Mouse (Mus musculus): Measurements from ENCODE around the gene Bmp2k. TPM values are rescaled to one million over a fixed set of nuclear protein-coding genes. Genes with fewer than 3 reads are reported as not detected.

The Bmp2k gene
- polyA plus RNA-seq (2014; fragmentation: Nextera tagmentation; extraction: Ambion mirVana): 11.7 and 12.4 TPM in 2 replicates

DNA sequence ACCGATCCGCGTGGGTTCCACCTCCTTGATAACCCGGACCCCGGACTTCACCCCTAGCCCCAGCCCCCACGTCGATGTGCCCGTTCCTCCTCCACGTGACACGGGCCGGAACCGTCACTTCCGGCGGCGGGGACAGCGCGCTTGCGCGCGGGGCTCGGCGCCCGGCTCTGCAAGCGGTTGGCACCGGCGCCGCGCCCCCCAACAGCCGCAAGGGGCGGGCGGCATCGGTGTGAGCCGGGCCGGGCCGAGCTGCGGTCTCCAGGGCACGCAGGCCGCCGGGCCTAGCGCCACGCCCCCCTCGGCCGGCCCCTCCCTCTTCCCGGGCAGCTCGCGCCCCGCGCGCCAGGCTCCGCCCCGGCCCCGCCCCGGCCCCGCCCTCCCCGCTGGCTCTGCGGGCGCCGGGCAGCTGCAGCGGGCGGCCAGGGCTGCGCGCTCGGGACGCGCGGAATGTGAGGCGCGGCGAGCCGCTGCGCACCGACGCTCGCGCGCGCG is at the start of gene Bmp2k:
Bmp2k (plus strand) TSS at position 380 of the 492 bp plus-strand sequence.
- peaks cover 18% of the 10 kb centered on the region for H3K4me1 ChIP-seq (replicated peaks; ENCODE audit: control insufficient read depth, insufficient read depth, low read length)
- H3K36me3 ChIP-seq (replicated peaks; ENCODE audit: control insufficient read depth, insufficient read depth): no peaks in the 10 kb centered on the region
- no peaks in the 10 kb centered on the region for H3K9me3 ChIP-seq (ENCODE audit: control insufficient read depth, low read length)
- H3K4me3 ChIP-seq (replicated peaks; ENCODE audit: low read length): peak within 1 kb of the TSS; percentile 72
- ATAC-seq (ENCODE audit: low FRiP score) (peak; percentile 97), DNase-seq (ENCODE audit: low spot score) (peak; percentile 88)
- no peaks in the 10 kb centered on the region for H3K27me3 ChIP-seq (ENCODE audit: control insufficient read depth, insufficient read depth, low read length)
- H3K9ac ChIP-seq: peak within 1 kb of the TSS; percentile 78
- WGBS: under 1% methylated on average over 53 of the region's 78 CpGs
- peak within 1 kb of the TSS; percentile 95 for H3K4me2 ChIP-seq (replicated peaks)
- H3K27ac ChIP-seq: peak within 1 kb of the TSS; percentile 83

DNA sequence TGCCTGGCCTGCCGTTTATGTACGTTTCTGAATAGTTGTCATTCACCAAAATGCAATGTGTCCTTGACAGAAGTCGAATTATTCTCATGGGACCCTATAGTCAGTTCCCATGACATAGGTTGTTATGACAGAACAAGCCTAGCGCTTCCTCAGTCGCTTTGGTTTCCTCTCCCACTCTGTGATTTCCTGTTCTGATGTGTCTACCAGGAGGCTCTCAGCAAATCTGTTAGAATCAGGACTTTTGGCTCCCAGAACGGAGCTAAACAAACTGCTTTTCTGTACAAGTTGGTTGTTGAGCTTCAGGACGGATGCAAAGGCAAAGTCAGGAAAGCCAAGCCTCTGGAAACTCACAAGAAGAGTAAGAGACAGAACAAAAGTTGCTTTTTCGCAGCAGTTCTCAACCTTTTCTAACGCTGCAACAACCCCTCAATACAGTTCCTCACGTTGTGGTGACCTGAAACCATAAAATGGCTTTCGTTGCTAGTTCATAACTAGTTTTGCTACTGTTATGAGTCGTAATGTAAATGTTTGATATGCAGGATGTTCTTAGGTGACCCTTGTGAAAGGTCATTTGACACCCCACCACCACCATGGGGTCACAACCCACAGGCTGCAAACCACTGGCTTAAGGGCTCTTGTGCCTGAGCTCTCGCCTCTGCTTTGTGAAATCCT is 48.5 kb upstream of the Bmp2k start:
- Histone ChIP-seq H3K4me3 (replicated peaks; ENCODE audit: low read length) (no peak overlapping the region), H3K4me2 (replicated peaks) (no peak overlapping the region), H3K36me3 (replicated peaks; ENCODE audit: control insufficient read depth, insufficient read depth) (no peaks in the 10 kb centered on the region), H3K27ac (no peak overlapping the region), H3K9me3 (ENCODE audit: control insufficient read depth, low read length) (no peaks in the 10 kb centered on the region), H3K27me3 (ENCODE audit: control insufficient read depth, insufficient read depth, low read length) (no peaks in the 10 kb centered on the region), H3K9ac (no peak overlapping the region), H3K4me1 (replicated peaks; ENCODE audit: control insufficient read depth, insufficient read depth, low read length) (no peaks in the 10 kb centered on the region)
- DNase-seq (ENCODE audit: low spot score): no peak
- ATAC-seq (ENCODE audit: low FRiP score): no peak
- 89% methylated on average over 13 of the region's 13 CpGs for WGBS

DNA sequence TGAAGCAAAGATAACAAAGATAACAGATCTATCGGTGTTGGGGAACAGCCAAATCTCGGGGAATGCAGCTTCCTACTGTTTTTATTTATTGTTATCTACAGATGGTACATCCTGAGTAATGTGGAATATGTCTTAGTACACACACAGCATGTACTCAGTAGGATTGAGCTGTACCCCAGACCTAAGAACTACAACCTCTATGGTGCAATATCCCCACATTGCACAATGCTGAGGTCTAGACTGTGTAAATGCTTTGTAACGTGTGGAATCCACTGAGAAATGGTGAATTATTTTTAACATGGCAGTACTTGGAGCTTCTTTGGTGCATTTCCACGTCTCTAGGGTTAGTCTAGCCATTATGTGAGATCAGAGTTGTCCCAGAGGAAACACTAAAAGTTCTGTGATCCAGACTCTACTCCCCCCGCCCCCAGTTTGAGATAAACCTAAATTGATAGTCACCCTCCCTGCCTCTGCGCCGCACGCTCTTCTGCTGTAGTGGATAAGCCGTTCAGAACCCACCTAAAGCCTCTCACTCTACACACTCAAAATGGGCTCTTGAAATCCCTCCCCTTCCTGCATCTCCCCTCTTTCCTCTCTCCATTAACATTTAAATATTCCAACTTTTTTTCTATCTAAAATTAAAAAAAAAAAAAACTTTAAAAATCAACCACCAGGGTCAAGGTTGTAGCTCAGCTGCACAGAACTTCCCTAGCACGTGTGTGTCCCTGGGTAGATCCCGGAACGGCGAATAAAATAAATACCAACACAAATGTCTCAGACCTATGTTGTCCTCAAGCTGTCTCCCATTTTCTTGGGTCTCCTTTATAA is 47.4 kb upstream of the Bmp2k start:
- no peaks in the 10 kb centered on the region for H3K36me3 ChIP-seq (replicated peaks; ENCODE audit: control insufficient read depth, insufficient read depth)
- ATAC-seq (ENCODE audit: low FRiP score): no peak
- no peak overlapping the region for H3K27ac ChIP-seq
- no peaks in the 10 kb centered on the region for H3K27me3 ChIP-seq (ENCODE audit: control insufficient read depth, insufficient read depth, low read length)
- no peak overlapping the region for H3K9ac ChIP-seq
- no peak for DNase-seq (ENCODE audit: low spot score)
- no peak overlapping the region for H3K4me3 ChIP-seq (replicated peaks; ENCODE audit: low read length)
- 95% methylated on average over 13 of the region's 13 CpGs for WGBS
- no peaks in the 10 kb centered on the region for H3K9me3 ChIP-seq (ENCODE audit: control insufficient read depth, low read length)
- no peak overlapping the region for H3K4me2 ChIP-seq (replicated peaks)
- no peaks in the 10 kb centered on the region for H3K4me1 ChIP-seq (replicated peaks; ENCODE audit: control insufficient read depth, insufficient read depth, low read length)

DNA sequence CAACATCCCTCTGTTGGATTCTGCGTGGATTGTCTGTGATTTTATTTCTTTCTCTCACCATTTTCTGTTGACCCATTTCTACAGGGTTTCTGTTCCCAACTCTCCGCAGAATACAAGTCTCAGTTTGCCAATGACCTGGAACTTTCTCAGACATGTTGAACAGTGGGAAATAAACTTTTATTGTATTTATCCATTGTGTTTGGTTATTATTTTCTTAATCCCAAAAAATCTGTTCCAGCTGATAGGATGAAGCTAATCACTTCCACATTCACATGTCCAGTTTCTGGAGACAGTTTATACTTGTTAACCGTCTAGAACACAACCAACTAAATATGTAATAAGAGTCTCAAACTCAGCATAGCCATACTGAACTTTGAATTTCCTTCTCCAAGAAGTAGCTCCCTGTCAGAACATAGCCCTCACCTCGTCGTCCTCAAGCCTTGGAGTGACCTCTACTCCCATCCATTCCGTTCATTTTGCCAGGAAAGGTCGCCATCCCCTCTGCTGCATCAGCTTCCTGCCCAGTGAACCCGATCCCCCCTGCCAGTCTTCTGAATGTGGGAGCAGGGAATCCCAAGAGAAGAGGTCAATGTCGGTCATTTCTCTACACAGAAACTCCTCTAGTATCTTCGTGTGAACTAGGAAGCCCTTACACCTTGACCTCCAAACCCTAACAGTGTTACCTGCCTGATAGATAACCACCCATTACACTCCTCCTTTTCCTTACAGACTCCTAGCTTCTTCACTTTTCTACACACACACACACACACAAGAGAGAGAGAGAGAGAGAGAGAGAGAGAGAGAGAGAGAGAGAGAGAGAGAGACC is 46.6 kb upstream of the Bmp2k start:
- no peak overlapping the region for H3K27ac ChIP-seq
- DNase-seq (ENCODE audit: low spot score) (no peak), ATAC-seq (ENCODE audit: low FRiP score) (no peak)
- no peak overlapping the region for H3K4me3 ChIP-seq (replicated peaks; ENCODE audit: low read length)
- no peak overlapping the region for H3K9ac ChIP-seq
- H3K9me3 ChIP-seq (ENCODE audit: control insufficient read depth, low read length): no peaks in the 10 kb centered on the region
- no peaks in the 10 kb centered on the region for H3K27me3 ChIP-seq (ENCODE audit: control insufficient read depth, insufficient read depth, low read length)
- no peaks in the 10 kb centered on the region for H3K4me1 ChIP-seq (replicated peaks; ENCODE audit: control insufficient read depth, insufficient read depth, low read length)
- H3K36me3 ChIP-seq (replicated peaks; ENCODE audit: control insufficient read depth, insufficient read depth): no peaks in the 10 kb centered on the region
- H3K4me2 ChIP-seq (replicated peaks): no peak overlapping the region
- 72% methylated on average over 10 of the region's 10 CpGs for WGBS

DNA sequence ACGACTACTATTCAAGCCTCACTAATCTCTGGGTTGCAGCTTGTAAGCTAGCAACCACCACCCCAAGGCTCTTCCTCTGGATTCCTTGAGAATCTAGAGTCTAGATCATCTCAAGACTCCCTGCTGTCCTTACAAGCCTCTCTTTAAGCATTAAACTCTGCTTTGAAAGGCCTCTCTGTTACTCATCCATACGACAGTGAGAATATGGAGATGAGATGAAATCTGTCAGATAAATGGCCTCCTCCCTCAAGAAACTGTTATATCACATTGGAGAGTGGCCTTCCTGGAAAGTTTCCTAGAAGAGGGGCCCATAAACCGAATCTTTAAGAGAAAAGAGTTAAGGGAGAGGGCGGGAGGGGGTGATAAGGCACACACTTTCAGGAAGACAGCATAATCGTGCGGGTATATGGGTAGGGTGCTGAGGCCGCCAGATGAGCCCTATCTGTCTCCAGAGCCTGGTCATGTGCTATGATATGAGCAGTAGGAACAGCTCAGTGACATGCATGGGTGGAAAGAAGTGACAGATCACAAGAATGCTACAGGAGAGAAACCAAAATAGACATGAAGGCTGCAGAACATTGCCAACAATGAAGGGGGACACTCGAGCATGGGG is 45.9 kb upstream of the Bmp2k start:
- Histone ChIP-seq H3K9ac (no peak overlapping the region), H3K4me1 (replicated peaks; ENCODE audit: control insufficient read depth, insufficient read depth, low read length) (no peaks in the 10 kb centered on the region), H3K9me3 (ENCODE audit: control insufficient read depth, low read length) (no peaks in the 10 kb centered on the region), H3K4me3 (replicated peaks; ENCODE audit: low read length) (no peak overlapping the region), H3K36me3 (replicated peaks; ENCODE audit: control insufficient read depth, insufficient read depth) (no peaks in the 10 kb centered on the region), H3K27me3 (ENCODE audit: control insufficient read depth, insufficient read depth, low read length) (no peaks in the 10 kb centered on the region), H3K27ac (no peak overlapping the region), H3K4me2 (replicated peaks) (no peak overlapping the region)
- ATAC-seq (ENCODE audit: low FRiP score) (no peak), DNase-seq (ENCODE audit: low spot score) (no peak)
- 86% methylated on average over 8 of the region's 8 CpGs for WGBS

GRCm38 (mm10) chr5:96954040-96954439 is 43.4 kb upstream of the Bmp2k start:
- ATAC-seq (ENCODE audit: low FRiP score) (no peak), DNase-seq (ENCODE audit: low spot score) (peak; percentile 29)
- no peak overlapping the region for H3K4me2 ChIP-seq (replicated peaks)
- WGBS: 67% methylated on average over 11 of the region's 11 CpGs
- H3K4me1 ChIP-seq (replicated peaks; ENCODE audit: control insufficient read depth, insufficient read depth, low read length): no peaks in the 10 kb centered on the region
- H3K4me3 ChIP-seq (replicated peaks; ENCODE audit: low read length): no peak overlapping the region
- H3K9me3 ChIP-seq (ENCODE audit: control insufficient read depth, low read length): no peaks in the 10 kb centered on the region
- no peak overlapping the region for H3K9ac ChIP-seq
- H3K27me3 ChIP-seq (ENCODE audit: control insufficient read depth, insufficient read depth, low read length): no peaks in the 10 kb centered on the region
- no peak overlapping the region for H3K27ac ChIP-seq
- no peaks in the 10 kb centered on the region for H3K36me3 ChIP-seq (replicated peaks; ENCODE audit: control insufficient read depth, insufficient read depth)

DNA sequence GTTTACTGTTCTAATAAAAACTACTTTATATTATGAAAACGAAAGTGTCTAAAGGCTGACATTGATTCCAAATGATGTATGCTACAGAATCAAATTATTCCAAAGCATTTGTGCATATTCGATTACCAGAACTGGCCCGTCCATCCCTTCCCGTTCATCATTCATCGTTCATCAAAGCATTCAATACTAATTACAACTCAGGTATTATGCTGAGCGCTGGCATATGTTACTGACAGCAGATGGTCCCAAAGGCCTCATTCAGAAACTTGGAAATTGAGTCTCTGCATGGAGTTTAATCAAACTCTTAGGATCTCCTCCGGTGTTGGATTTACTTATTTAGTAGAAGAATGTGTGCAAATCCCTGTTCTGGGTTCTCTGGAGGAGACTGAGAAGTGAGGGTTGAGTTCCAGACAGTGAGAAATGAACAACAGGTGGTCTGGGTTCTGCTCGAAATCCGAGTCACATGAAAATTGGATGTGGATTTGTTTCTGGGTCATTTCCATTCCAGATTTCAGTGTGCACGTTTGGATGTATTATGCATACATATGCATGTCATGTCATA is 42.9 kb upstream of the Bmp2k start:
- no peak for DNase-seq (ENCODE audit: low spot score)
- Histone ChIP-seq H3K27ac (no peak overlapping the region), H3K36me3 (replicated peaks; ENCODE audit: control insufficient read depth, insufficient read depth) (no peaks in the 10 kb centered on the region), H3K4me2 (replicated peaks) (no peak overlapping the region), H3K27me3 (ENCODE audit: control insufficient read depth, insufficient read depth, low read length) (no peaks in the 10 kb centered on the region), H3K4me3 (replicated peaks; ENCODE audit: low read length) (no peak overlapping the region), H3K4me1 (replicated peaks; ENCODE audit: control insufficient read depth, insufficient read depth, low read length) (no peaks in the 10 kb centered on the region), H3K9ac (no peak overlapping the region), H3K9me3 (ENCODE audit: control insufficient read depth, low read length) (no peaks in the 10 kb centered on the region)
- no peak for ATAC-seq (ENCODE audit: low FRiP score)
- WGBS: 79% methylated on average over 10 of the region's 10 CpGs

GRCm38 (mm10) chr5:96956926-96957325 is 40.6 kb upstream of the Bmp2k start:
- H3K36me3 ChIP-seq (replicated peaks; ENCODE audit: control insufficient read depth, insufficient read depth): no peaks in the 10 kb centered on the region
- ATAC-seq (ENCODE audit: low FRiP score): no peak
- H3K27me3 ChIP-seq (ENCODE audit: control insufficient read depth, insufficient read depth, low read length): no peaks in the 10 kb centered on the region
- no peak overlapping the region for H3K4me2 ChIP-seq (replicated peaks)
- H3K27ac ChIP-seq: no peak overlapping the region
- 29% methylated on average over 3 of the region's 3 CpGs for WGBS
- no peak overlapping the region for H3K9ac ChIP-seq
- H3K9me3 ChIP-seq (ENCODE audit: control insufficient read depth, low read length): no peaks in the 10 kb centered on the region
- H3K4me3 ChIP-seq (replicated peaks; ENCODE audit: low read length): no peak overlapping the region
- no peaks in the 10 kb centered on the region for H3K4me1 ChIP-seq (replicated peaks; ENCODE audit: control insufficient read depth, insufficient read depth, low read length)
- no peak for DNase-seq (ENCODE audit: low spot score)

All from hindbrain, embryonic 14.5 days (tissue).